Mouse (Mus musculus) ES-E14 (cell line): ENCODE measurements at regions not wholly inside any gene's neighbourhood (a gene's known extent, or its start where the extent isn't known, plus 50 kb on each side); places are given as distances from the start of the nearest gene placed in this dataset.

ENCODE experiments used
- DNase-seq: peaks from one replicate; pipeline ENCODE4 v3.0.0-alpha.2; 2013; ENCODE audit warnings: low read depth, low spot score
- H3K27ac ChIP-seq: 2 replicates; pipeline ENCODE4 v1.5.1; 2012; ENCODE audit warnings: low read depth, mild to moderate bottlenecking, low read length, moderate library complexity, mixed read lengths; ENCODE audit not compliant: poor library complexity, insufficient read depth, severe bottlenecking
- H3K36me3 ChIP-seq: 2 replicates; pipeline ENCODE4 v1.6.1; 2012; ENCODE audit warnings: mild to moderate bottlenecking, low read length, moderate library complexity, mixed read lengths; ENCODE audit not compliant: control insufficient read depth, poor library complexity, insufficient read depth, severe bottlenecking
- H3K4me1 ChIP-seq, 2 experiments: fragments of 150-350 bp in 1 of 2; sonication (generic) in 1 of 2; 2 replicates each; pipeline ENCODE4 v1.6.1; 2012; ENCODE audit warnings: low read length in 2 of 2, mild to moderate bottlenecking in 1 of 2, mixed read lengths in 1 of 2; ENCODE audit not compliant: control insufficient read depth in 2 of 2, insufficient read depth in 2 of 2, poor library complexity in 1 of 2
- H3K4me3 ChIP-seq, 2 experiments: fragments of 150-350 bp in 1 of 2; sonication (generic) in 1 of 2; 2 replicates each; pipeline ENCODE4 v1.5.1; 2012; ENCODE audit warnings: low read length in 2 of 2, low read depth in 1 of 2, mild to moderate bottlenecking in 1 of 2, mixed read lengths in 1 of 2; ENCODE audit not compliant: insufficient read depth in 1 of 2, poor library complexity in 1 of 2, severe bottlenecking in 1 of 2
- H3K9ac ChIP-seq: 2 replicates; pipeline ENCODE4 v1.6.1; 2012; ENCODE audit warnings: low read depth, mild to moderate bottlenecking, low read length, mixed read lengths; ENCODE audit not compliant: poor library complexity, insufficient read depth, severe bottlenecking
- H3K9me3 ChIP-seq: fragments of 150-350 bp; sonication (generic); 2 replicates; pipeline ENCODE4 v1.6.1; 2012; ENCODE audit warnings: low read depth, mild to moderate bottlenecking, low read length; ENCODE audit not compliant: control insufficient read depth, insufficient read depth
- CHD2 ChIP-seq: IDR thresholded peaks from 2 replicates; pipeline ENCODE4 v1.6.1; 2014; ENCODE audit warnings: mild to moderate bottlenecking, low read depth, low read length, inconsistent platforms
- HCFC1 ChIP-seq: IDR thresholded peaks from 2 replicates; pipeline ENCODE4 v1.6.1; 2012; ENCODE audit warnings: low read length, inconsistent platforms, borderline replicate concordance; ENCODE audit not compliant: insufficient read depth
- MAFK ChIP-seq: IDR thresholded peaks from 2 replicates; pipeline ENCODE4 v1.6.1; 2014; ENCODE audit warnings: mild to moderate bottlenecking, low read depth, low read length, inconsistent platforms; ENCODE audit not compliant: insufficient read depth
- ZC3H11A ChIP-seq: IDR thresholded peaks from 2 replicates; pipeline ENCODE4 v1.6.1; 2012; ENCODE audit warnings: low read depth, mild to moderate bottlenecking, inconsistent platforms, low read length, borderline replicate concordance
- ZNF384 ChIP-seq: IDR thresholded peaks from 2 replicates; pipeline ENCODE4 v1.6.1; 2012; ENCODE audit warnings: low read depth, low read length, inconsistent platforms
- in situ Hi-C, 2 experiments: fragments of 600-800 bp; cut with MboI; formaldehyde crosslinking; loops; one replicate each; pipeline ENCODE4 v1.15.1; 2025; ENCODE audit warnings: low sequenced_read_pairs in 2 of 2, inconsistent platforms in 1 of 2; ENCODE audit not compliant: unreplicated experiment in 2 of 2

- H3K4me1 ChIP-seq = no peaks in the 10 kb centered on the region
- DNase-seq = no peak
- no peaks in the 10 kb centered on the region for H3K36me3 ChIP-seq
- H3K9me3 ChIP-seq = no peaks in the 10 kb centered on the region
- in situ Hi-C loops = no loop called here
- no peak overlapping the region for H3K27ac ChIP-seq
- no peak overlapping the region for H3K4me3 ChIP-seq
- no peak overlapping the region for H3K9ac ChIP-seq
- TF ChIP-seq ZNF384 = no peak
- TF ChIP-seq MAFK = no peak
- no peak for TF ChIP-seq HCFC1
- TF ChIP-seq CHD2 = no peak
- no peak for TF ChIP-seq ZC3H11A
Measured at GRCm38 (mm10) chr8:74697317-74697716, 175.7 kb upstream of the Isx start.

- Histone ChIP-seq H3K4me1 (no peaks in the 10 kb centered on the region), H3K27ac (no peak overlapping the region), H3K9me3 (no peaks in the 10 kb centered on the region), H3K36me3 (no peaks in the 10 kb centered on the region), H3K4me3 (no peak overlapping the region), H3K9ac (no peak overlapping the region)
- in situ Hi-C loops = no loop called here
- DNase-seq = peak; percentile 6
- no peak for TF ChIP-seq ZNF384
- TF ChIP-seq MAFK = no peak
- no peak for TF ChIP-seq HCFC1
- no peak for TF ChIP-seq CHD2
- no peak for TF ChIP-seq ZC3H11A
Measured at GRCm38 (mm10) chr8:74712617-74713016, 160.4 kb upstream of the Isx start.

GRCm38 (mm10) chr8:74716030-74716429 lies 156.9 kb upstream of the Isx start:
- no peak overlapping the region for H3K9ac ChIP-seq
- in situ Hi-C loops = no loop called here
- no peaks in the 10 kb centered on the region for H3K9me3 ChIP-seq
- H3K4me3 ChIP-seq = no peak overlapping the region
- DNase-seq = peak; percentile 8
- no peaks in the 10 kb centered on the region for H3K36me3 ChIP-seq
- no peak for TF ChIP-seq ZC3H11A
- no peak; the same call in 1 of the 2 replicates for TF ChIP-seq ZNF384
- no peak for TF ChIP-seq HCFC1
- no peak for TF ChIP-seq MAFK
- no peak for TF ChIP-seq CHD2
- no peak overlapping the region for H3K27ac ChIP-seq
- H3K4me1 ChIP-seq = no peaks in the 10 kb centered on the region

GRCm38 (mm10) chr8:74764728-74765127 lies 108.2 kb upstream of the Isx start:
- no peak overlapping the region for H3K27ac ChIP-seq
- no peaks in the 10 kb centered on the region for H3K9me3 ChIP-seq
- in situ Hi-C loops = no loop called here
- TF ChIP-seq MAFK = no peak
- no peak for TF ChIP-seq CHD2
- TF ChIP-seq ZC3H11A = no peak
- TF ChIP-seq HCFC1 = no peak
- no peak for TF ChIP-seq ZNF384
- H3K4me1 ChIP-seq = no peaks in the 10 kb centered on the region
- no peaks in the 10 kb centered on the region for H3K36me3 ChIP-seq
- DNase-seq = no peak
- H3K9ac ChIP-seq = no peak overlapping the region
- no peak overlapping the region for H3K4me3 ChIP-seq

GRCm38 (mm10) chr8:74775549-74775948 lies 97.4 kb upstream of the Isx start:
- Histone ChIP-seq H3K36me3 (no peaks in the 10 kb centered on the region), H3K4me1 (no peaks in the 10 kb centered on the region), H3K4me3 (no peak overlapping the region), H3K27ac (no peak overlapping the region), H3K9ac (no peak overlapping the region), H3K9me3 (no peaks in the 10 kb centered on the region)
- in situ Hi-C loops = no loop called here
- no peak for TF ChIP-seq ZNF384
- TF ChIP-seq HCFC1 = no peak
- no peak for TF ChIP-seq MAFK
- no peak for TF ChIP-seq CHD2
- no peak for TF ChIP-seq ZC3H11A
- DNase-seq = no peak
